8 mouse cellular contexts compared by ENCODE assay signal in genomic region chr10:44457791-44458533, GRCm38 (mm10).
DNase-seq lines count a peak whose midpoint lies in the region; ATAC-seq and TF ChIP-seq lines count a peak whose summit lies in the region.

No protein-coding gene starts in this region.

- WGBS in heart, embryonic 11.5 days (ENCODE audit: insufficient replicate concordance) = under 1% methylated on average over 25 of the region's 25 CpGs
- WGBS in heart, embryonic 16.5 days = 1% methylated on average over 25 of the region's 25 CpGs
- under 1% methylated on average over 25 of the region's 25 CpGs for WGBS in midbrain, embryonic 10.5 days

- no peak overlapping the region for H3K9ac ChIP-seq in heart, embryonic 11.5 days (ENCODE audit: low read depth, low read length)
- H3K9ac ChIP-seq in MEL (ENCODE audit: control insufficient read depth, low read depth, low read length, poor library complexity, severe bottlenecking) = peak overlapping the region; percentile 54
- peak overlapping the region; percentile 65; the same call in 1 of the 2 replicates for H3K9ac ChIP-seq in heart, embryonic 16.5 days (ENCODE audit: low read length)

- no peaks in the 10 kb centered on the region for H3K79me2 ChIP-seq in MEL (ENCODE audit: control insufficient read depth, insufficient read depth, low read length, poor library complexity)

- TF ChIP-seq EP300 in MEL (IDR thresholded peaks at IDR 0.05; ENCODE audit: low read depth in 1 of 2, low read length in 2 of 2) = no peak

- intact Hi-C loops in heart, postnatal 14 days (cut with DNase I) = loop anchor here (2.0 kb wide), 4 partner anchors 71 to 587 kb away; partner anchors contain the start of gene Prdm1

- TF ChIP-seq POLR2A in MEL (IDR thresholded peaks at IDR 0.05; ENCODE audit: control insufficient read depth in 1 of 2, insufficient read depth in 1 of 2, low read depth in 1 of 2, low read length in 2 of 2, poor library complexity in 1 of 2) = no peak

- H3K27me3 ChIP-seq in heart, embryonic 11.5 days (ENCODE audit: control insufficient read depth, insufficient read depth, low read length) = peaks cover 26% of the 10 kb centered on the region
- H3K27me3 ChIP-seq in MEL (ENCODE audit: control insufficient read depth in 1 of 2, insufficient read depth in 2 of 2, low read length in 2 of 2) = peaks cover 0 to 2% of the 10 kb centered on the region in 2 experiments; a peak in 2 of 4 replicates
- H3K27me3 ChIP-seq in heart, embryonic 16.5 days (ENCODE audit: control insufficient read depth, insufficient read depth, low read length) = peaks cover 14% of the 10 kb centered on the region
- H3K27me3 ChIP-seq in midbrain, embryonic 10.5 days (ENCODE audit: low read depth, poor library complexity, severe bottlenecking) = peaks cover 75% of the 10 kb centered on the region

- H3K36me3 ChIP-seq in heart, embryonic 11.5 days (ENCODE audit: control insufficient read depth, insufficient read depth, low read length) = no peaks in the 10 kb centered on the region
- peaks cover 0 to 6% of the 10 kb centered on the region in 2 experiments; a peak in 1 of 4 replicates for H3K36me3 ChIP-seq in MEL (ENCODE audit: control insufficient read depth in 1 of 2, insufficient read depth in 2 of 2, low read length in 2 of 2)
- H3K36me3 ChIP-seq in heart, embryonic 16.5 days (ENCODE audit: control insufficient read depth, insufficient read depth) = no peaks in the 10 kb centered on the region
- H3K36me3 ChIP-seq in midbrain, embryonic 10.5 days = no peaks in the 10 kb centered on the region

- H3K4me3 ChIP-seq in heart, embryonic 11.5 days (ENCODE audit: low read depth, low read length) = peak overlapping the region; percentile 59
- H3K4me3 ChIP-seq in MEL (ENCODE audit: control insufficient read depth in 1 of 2, insufficient read depth in 1 of 2, low read depth in 2 of 2, low read length in 2 of 2) = peak overlapping the region; percentile 70 to 71
- peak overlapping the region; percentile 79 for H3K4me3 ChIP-seq in heart, embryonic 16.5 days (ENCODE audit: low read length)
- H3K4me3 ChIP-seq in midbrain, embryonic 10.5 days = peak overlapping the region; percentile 73

- no peak for DNase-seq in heart, postnatal 14 days
- peak; percentile 38 for DNase-seq in MEL (ENCODE audit: low read depth, low spot score)
- no peak for DNase-seq in midbrain, embryonic 10.5 days (ENCODE audit: low spot score)
- DNase-seq in adrenal gland, adult 18-20 months (ENCODE audit: low spot score in 2 of 2) = no peak
- DNase-seq in ovary, postnatal 10 days (ENCODE audit: low spot score) = no peak

- peak overlapping the region; percentile 96 for H3K4me2 ChIP-seq in heart, embryonic 11.5 days
- H3K4me2 ChIP-seq in heart, embryonic 16.5 days (ENCODE audit: low read depth, low read length) = peak overlapping the region; percentile 80

- no peak for TF ChIP-seq RAD21 in MEL (IDR thresholded peaks at IDR 0.05; ENCODE audit: low read depth, low read length)

- no peak overlapping the region for H3K27ac ChIP-seq in heart, embryonic 11.5 days (ENCODE audit: low read depth, low read length)
- H3K27ac ChIP-seq in MEL (ENCODE audit: control insufficient read depth, low read depth, low read length) = no peak overlapping the region
- no peak overlapping the region; the same call in 1 of the 2 replicates for H3K27ac ChIP-seq in heart, embryonic 16.5 days (ENCODE audit: low read length)
- no peak overlapping the region for H3K27ac ChIP-seq in midbrain, embryonic 10.5 days (replicated peaks)

- no peak for TF ChIP-seq CTCF in MEL (IDR thresholded peaks at IDR 0.05 in 2 of 3, conservative IDR thresholded peaks at IDR 0.05 in 1 of 3; ENCODE audit: control insufficient read depth in 1 of 3, insufficient read depth in 1 of 3, low read depth in 2 of 3, low read length in 3 of 3, poor library complexity in 1 of 3, severe bottlenecking in 1 of 3)

- ATAC-seq in heart, embryonic 11.5 days (replicated peaks; ENCODE audit: insufficient number of reproducible peaks, low FRiP score, low TSS enrichment) = no peak
- ATAC-seq in heart, embryonic 16.5 days (replicated peaks; ENCODE audit: extremely low read depth, insufficient read depth, low FRiP score) = no peak
- ATAC-seq in frontal cortex, adult (ENCODE audit: low TSS enrichment) = no peak

- no peaks in the 10 kb centered on the region for H3K9me3 ChIP-seq in heart, embryonic 11.5 days (replicated peaks; ENCODE audit: control insufficient read depth, low read length)
- H3K9me3 ChIP-seq in MEL (replicated peaks; ENCODE audit: insufficient read depth, low read length) = no peaks in the 10 kb centered on the region
- no peaks in the 10 kb centered on the region for H3K9me3 ChIP-seq in heart, embryonic 16.5 days (replicated peaks; ENCODE audit: control insufficient read depth, low read length)
- H3K9me3 ChIP-seq in midbrain, embryonic 10.5 days (replicated peaks) = no peaks in the 10 kb centered on the region

- no peaks in the 10 kb centered on the region for H3K4me1 ChIP-seq in heart, embryonic 11.5 days (ENCODE audit: control insufficient read depth, insufficient read depth, low read length)
- peaks cover 0 to 5% of the 10 kb centered on the region in 2 experiments; a peak in 3 of 4 replicates for H3K4me1 ChIP-seq in MEL (ENCODE audit: control insufficient read depth in 1 of 2, insufficient read depth in 2 of 2, low read length in 2 of 2)
- H3K4me1 ChIP-seq in heart, embryonic 16.5 days (ENCODE audit: control insufficient read depth, insufficient read depth, low read length) = peaks cover 11% of the 10 kb centered on the region
- H3K4me1 ChIP-seq in midbrain, embryonic 10.5 days = peaks cover 32% of the 10 kb centered on the region

TF ChIP-seq in MEL, 35 proteins besides CTCF, POLR2A, EP300 and RAD21:
- TF ChIP-seq JUND (IDR thresholded peaks at IDR 0.05; ENCODE audit: low read depth, low read length) = no peak
- TF ChIP-seq MAZ (IDR thresholded peaks at IDR 0.05; ENCODE audit: low read depth, low read length) = 0 out of 2 replicates have a peak, but pooled peaks have one; percentile 11
- TF ChIP-seq ZMIZ1 (IDR thresholded peaks at IDR 0.05; ENCODE audit: low read depth, low read length) = no peak
- TF ChIP-seq ZNF384 (IDR thresholded peaks at IDR 0.05; ENCODE audit: low read depth, low read length) = peak; percentile 89
TF ChIP-seq in MEL: peak in this region for 2.
